Mouse (Mus musculus) lung, postnatal 0 days (tissue): ENCODE measurements around the gene Cmtm8.

Experiments used
- CTCF ChIP-seq: IDR thresholded peaks from 2 replicates; pipeline ENCODE4 v1.5.1; 2016; ENCODE audit warnings: antibody characterized with exemption, mild to moderate bottlenecking
- EP300 ChIP-seq: IDR thresholded peaks from 2 replicates; pipeline ENCODE4 v1.6.1; 2016; ENCODE audit warnings: antibody characterized with exemption, mild to moderate bottlenecking, control low read depth

DNA sequence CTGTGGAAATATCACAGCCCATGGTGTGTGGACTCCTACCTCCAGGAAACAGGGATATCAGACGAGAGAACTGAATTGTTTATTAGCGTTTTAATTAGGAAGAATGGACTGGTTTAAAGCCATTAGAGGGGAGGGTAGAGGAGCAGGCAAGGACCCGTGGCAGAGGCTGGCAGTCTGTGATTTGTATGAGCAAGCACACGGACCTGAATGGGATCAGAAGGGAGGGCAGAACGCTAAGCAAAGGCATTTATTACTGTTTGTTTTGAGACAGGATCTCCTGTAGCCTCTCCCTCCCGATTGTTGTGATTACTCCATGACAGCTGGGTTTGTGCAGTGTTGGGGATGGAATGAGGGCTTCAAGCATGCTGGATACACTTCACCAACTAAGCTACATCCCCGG is 46.4 kb upstream of the Cmtm8 start:
- TF ChIP-seq CTCF (no peak), EP300 (no peak)
